Mouse (Mus musculus) yolk sac, embryonic 10.5 days (tissue): ENCODE measurements at regions not wholly inside any gene's neighbourhood (a gene's known extent, or its start where the extent isn't known, plus 50 kb on each side); places are given as distances from the start of the nearest gene placed in this dataset.

Source experiments
- DNase-seq: peaks from one replicate; pipeline ENCODE4 v3.0.0-alpha.2; 2017; ENCODE audit warnings: low spot score

DNA sequence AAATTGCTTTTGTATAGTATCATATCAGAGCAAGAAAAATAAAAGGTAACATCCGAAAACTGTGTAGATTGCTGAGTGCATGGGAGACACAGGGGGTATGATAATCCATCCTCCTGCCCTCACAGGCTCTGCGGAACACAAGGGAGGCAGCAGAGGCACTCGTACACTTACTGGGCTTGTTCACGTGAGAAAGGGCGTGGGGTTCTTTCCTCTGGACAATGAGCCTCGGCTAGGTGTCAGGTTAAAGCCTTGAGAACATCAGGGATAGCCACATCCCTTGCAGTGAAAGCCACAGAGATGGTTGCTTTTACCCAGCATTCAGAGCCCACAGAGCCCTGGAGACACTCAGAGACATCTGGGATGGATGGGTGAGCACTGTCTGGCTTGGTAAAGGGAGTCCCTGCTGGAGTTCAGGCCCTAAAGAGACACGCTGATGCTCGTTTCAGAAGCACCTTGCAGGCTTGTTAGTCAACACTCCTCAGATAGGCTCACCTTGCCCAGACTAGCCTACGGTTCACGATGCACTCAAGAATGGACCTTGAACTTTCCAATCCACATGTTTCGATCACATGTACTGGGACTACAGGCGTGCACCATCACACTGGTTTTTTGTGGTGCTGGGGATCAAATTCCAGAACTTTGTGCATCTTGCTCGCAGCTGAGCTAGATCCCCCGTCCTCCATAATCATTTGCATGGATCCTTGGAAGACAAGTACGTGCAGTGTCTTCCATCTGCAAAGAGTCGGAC lies 83.5 kb upstream of the Spin1 start:
- DNase-seq, result no peak

DNA sequence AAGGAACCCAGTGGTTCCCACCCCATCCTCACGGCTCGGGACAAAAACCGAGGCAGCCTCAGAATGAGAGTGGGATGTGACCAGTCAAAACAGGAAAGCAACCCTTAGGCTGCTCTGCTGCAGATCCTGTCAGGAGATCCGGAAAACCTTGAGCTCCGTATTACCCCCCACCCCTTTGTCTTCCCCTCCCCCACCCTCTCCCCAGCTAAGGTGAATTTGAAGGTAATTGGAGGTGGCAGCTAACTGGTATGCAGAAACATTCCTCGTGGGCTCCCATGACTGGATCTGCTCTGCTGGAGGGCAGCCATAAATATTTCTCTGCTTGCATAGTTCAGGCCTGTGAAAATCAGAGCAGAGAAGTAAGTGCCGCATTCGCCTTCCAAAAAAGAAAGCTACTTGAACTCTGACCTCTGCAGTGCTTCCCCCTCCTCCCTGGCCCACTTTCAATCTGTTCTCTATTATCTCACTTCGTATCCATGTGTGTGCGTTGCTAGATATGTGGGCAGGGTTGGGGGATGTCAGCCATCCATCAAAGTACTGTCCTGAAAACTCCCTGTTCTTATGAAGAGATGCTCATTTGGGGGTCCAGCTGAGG lies 82.9 kb upstream of the Spin1 start:
- peak; percentile 36 for DNase-seq

DNA sequence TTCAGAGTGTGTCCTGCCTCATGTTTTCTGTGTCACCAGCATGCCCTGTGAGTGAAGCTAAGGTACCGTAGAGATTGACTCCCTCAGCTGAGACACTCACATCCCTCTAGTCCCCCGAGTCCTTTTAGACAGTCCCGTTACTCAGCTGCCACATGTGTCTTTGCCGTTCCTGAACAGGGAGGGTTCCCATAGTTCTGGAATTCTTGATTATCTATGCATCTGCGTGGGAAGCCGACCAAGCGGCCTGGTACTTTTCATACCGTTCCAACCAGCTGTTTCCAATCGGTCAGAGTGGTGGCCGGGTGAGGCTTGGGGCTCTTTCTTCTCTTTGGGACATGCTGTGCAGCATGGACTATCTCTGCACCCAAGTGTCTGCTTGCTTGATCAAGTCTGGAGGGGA lies 82.3 kb upstream of the Spin1 start:
- no peak for DNase-seq

DNA sequence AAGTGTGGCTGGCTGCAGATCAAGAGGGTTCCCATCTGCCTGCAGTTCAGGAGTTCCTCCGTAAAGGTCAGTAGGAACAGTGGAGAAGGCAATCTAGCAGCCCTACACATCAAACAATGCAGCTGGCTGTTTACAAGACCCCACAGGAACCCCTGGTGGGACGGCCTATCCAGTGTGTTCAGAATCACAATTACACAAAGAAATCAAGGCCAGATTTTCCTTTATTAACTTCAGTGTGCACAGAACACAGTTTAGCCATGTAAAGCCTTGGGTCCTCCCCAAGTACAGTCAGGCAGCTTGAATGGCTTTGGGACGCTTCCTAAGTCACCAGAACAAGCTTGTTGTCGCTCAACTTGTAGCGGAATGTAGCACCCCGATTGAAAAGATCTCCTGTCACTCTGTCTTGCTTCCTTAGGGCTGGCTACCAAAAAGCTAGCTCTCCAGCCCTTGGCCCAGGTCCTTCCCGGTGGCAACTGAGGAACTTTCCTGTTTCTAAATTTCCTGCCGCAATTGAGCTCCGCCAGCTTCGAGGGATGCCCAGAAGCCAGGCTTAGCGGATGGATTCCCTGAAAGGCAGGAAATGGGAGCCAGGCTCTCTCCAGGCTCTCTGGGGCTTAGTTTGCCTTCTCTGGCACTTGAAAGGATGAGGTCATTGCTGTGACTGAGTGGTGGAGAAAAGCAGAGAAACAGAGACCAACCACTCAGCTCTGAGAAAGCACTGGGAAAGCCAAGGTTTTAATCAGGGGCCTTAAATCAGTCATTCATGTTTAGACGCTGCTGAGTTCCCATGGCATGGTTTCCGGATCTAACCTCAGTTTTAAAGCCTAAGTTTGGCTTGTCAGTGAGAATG lies 78.1 kb upstream of the Spin1 start:
- DNase-seq, result peak; percentile 25

DNA sequence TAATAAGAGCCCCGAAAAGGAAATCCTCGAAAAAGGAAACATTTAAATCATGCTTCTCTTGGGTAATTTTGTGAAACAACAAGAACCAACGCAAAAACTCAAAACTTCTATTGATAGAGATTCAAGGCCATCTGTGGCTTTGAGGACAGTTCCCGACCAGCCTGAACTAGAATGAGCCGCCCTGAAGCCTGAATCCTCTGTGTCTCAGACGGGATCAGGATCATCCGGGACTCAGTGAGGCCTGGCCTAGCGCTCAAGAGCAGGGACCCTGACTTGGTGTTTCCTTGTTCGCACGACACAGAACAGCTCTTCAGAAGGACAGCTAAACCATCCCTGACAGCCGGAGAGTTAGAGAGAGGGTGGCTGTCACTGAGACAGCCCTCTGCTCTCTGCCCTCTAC lies 77.4 kb upstream of the Spin1 start:
- DNase-seq, result no peak

DNA sequence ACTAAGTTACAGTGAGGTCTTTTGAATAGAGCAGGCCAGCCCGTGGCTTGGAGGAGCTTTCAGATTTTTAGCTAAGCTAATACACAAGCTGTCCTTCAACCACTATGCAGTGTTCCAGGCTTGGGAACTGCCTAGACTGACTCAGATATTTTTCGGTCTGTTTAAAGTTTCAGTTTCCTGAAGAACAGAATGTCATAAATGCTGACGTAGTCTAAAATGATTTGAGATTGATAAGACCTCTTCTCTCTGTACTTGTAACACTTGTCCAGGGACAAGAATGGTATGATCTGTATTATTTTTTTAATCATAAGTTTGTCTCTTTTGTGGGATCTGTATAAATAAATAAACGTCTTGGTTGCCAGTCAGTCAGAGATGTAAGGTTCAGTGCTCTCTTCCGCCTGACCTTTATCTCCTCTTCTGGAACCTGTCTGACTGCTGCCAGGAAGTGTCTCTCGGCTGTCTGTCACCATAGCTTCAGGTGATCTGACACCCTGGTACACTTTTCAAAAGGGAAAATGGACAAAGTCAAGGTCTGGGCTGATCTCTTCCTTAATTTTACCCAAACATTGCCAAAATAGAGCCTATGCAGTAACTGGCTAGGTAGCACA lies 74.3 kb upstream of the Spin1 start:
- DNase-seq, result no peak

DNA sequence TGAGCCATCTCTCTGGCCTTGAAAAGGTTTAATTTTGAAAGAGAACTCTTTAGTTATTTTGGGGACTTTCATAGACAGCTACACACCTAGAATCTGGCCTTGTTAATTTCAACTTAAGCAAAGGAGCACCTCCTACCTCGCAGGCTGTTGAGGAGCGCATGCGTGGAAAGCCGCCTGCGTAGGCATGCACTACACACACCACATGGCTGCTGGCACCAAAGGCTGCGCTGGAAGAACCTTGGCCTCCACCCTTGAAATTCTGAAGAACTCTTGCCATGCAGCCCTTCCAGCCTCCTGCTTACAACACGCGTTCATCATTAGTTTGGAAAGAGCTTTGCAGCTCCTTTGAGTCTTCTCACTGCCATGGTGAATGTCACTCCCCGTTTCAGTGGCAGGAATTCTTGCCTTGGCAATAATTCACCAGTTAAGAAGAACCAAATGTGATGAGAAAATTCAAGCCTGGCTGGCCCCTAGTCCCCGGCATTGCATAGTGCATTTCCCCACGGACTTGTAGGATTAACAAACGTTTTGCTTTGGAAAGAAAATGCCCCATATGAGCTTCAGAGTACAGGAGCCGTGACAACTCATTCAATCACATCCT lies 62.7 kb upstream of the Spin1 start:
- DNase-seq, result no peak

DNA sequence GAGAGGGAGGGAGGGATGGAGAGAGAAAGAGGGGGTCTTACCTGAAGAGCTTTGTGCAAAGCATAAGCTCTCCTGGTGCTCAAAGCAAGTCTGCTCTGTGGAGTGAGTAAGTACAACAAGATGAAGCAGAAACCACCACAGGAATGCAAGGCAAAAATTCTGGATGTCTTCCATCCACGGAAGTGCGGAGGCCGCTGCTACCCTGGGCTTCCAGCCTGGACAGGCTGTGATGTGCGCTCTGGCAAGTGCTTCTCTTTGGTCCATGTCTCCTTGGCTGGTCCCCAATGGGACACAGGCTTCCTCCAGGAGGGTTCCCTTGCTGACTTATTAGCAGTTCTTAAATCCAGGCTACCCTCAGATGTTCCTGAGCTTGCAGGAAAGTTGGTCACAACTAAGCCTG lies 61.7 kb upstream of the Spin1 start:
- no peak for DNase-seq

DNA sequence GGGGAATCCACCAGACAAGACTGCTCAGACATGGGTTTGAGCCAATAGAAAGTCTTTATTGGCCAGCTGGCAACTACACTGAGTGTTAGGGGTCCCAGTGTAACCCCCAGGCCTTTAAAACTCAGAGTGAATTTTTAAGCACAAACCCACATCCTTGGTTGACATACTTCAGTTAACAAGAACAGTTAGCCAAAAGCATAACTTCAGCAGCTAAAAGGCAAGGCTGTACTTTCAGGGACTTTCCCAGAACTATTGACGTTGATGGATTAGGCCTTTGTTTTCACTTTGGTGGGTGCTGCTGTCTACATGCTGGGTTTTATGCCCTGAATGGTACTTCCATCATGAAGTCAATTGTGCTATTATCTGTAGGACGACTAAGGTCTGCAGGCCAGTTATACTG lies 59.6 kb upstream of the Spin1 start:
- DNase-seq, result no peak

DNA sequence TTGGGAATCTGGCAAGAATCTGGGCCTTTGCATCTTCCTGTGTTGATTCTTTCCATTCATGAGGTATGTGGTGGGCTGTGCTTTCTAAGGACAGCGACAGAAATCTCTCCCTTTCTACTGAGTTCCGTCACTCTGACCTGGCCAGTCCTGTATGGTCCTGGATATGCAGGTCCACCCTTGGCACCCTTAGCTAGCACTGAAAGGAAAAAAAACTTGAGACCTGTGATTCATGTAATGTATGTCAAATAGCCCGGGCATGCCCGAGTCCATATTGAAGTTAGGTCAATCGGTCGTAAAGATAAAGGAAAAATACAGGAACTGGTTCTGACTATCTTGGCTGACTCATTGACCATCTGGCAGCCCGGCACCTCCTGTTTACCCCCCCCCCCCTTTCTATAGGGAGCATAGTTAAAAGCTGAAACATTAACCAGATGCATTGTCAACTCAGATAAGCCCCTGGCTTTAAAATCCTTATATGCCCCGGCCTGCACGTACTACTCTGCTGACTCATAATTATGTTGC lies 57.7 kb upstream of the Spin1 start:
- DNase-seq, result no peak
